Mouse (Mus musculus) urinary bladder, adult 2 months (tissue): ENCODE data around the gene Hoxa4. TPM values are rescaled to one million over a fixed set of nuclear protein-coding genes. Genes with fewer than 3 reads are reported as not detected.
A peak's percentile ranks its signal among the peaks of the same experiment; 100 is the strongest.

Experiments used
- DNase-seq: peaks from one replicate; pipeline ENCODE4 v3.0.0; 2022; ENCODE audit warnings: low spot score
- polyA plus RNA-seq: library from polyadenylated mRNA; depleted of rRNA; stranded (reverse); fragments of >200 nt; gene quantifications from 2 replicates; pipeline ENCODE4 v1.2.3, GENCODE M21; 2012

Gene Hoxa4
- polyA plus RNA-seq, 1 experiment, result 0.61 TPM

DNA sequence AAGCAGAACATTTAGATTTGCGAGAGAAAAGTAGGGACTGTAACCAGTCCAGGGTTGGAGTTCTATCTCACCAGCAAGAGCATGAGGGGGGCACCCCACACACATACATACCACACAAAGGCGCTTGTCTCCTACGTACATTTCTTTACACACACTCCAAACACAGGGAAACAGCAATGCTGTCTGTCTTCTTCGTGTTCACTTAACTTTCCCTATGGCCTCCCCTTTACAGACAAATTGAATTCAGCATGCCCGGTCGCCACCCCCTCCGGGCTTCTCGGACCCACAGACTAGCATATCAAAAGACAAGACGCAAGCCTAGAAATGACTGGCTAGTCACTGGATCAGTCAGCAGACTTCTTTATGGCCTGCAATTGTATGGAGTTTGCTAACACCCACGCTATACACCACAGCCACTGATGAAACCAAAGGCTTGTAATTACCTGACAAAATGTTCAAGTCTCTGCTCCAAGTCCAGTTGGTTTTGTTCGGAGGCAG is 11.3 kb downstream of the Hoxa4 start:
- no peak for DNase-seq

- no peak for DNase-seq
These were observed 11.9 kb downstream of the Hoxa4 start for GRCm38 (mm10) chr6:52179690-52180089.

DNA sequence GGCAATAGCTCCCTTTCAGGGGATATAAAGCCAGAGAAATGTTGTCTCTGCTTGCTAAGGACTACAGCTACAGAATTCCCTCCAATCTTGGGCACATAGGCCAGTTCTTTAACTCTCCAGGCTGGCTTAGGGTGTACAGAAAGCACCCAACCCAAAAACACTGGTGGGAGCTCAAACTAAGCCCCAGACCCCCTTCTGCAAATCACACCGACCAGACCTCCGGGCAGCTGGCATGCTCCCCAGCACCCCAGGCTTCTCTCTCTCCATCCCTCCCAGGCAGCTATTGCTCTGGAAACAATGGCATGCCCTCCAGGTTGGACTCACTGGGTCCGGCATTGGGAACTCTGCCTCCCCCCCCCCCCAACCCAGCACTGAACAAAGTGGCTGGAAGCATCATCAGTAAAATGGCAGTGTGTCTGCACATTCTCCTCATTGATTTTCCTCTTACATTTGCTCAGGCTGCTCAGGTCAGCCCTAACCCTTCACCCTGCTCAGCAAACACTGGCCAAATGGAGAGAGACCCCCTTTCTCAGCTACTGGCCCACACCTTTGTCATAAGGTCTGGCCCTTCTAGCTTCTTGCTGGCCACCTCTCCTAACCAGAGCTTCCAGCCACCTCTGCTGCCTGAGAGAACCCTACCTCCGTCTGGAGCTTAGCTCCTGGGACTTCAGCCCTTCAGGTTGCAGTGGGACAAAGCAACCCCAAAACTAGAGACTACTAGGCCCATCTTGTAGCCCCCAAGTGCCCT is 12.5 kb downstream of the Hoxa4 start:
- DNase-seq, result no peak

GRCm38 (mm10) chr6:52177806-52178205 is 13.7 kb downstream of the Hoxa4 start:
- DNase-seq, result no peak

DNA sequence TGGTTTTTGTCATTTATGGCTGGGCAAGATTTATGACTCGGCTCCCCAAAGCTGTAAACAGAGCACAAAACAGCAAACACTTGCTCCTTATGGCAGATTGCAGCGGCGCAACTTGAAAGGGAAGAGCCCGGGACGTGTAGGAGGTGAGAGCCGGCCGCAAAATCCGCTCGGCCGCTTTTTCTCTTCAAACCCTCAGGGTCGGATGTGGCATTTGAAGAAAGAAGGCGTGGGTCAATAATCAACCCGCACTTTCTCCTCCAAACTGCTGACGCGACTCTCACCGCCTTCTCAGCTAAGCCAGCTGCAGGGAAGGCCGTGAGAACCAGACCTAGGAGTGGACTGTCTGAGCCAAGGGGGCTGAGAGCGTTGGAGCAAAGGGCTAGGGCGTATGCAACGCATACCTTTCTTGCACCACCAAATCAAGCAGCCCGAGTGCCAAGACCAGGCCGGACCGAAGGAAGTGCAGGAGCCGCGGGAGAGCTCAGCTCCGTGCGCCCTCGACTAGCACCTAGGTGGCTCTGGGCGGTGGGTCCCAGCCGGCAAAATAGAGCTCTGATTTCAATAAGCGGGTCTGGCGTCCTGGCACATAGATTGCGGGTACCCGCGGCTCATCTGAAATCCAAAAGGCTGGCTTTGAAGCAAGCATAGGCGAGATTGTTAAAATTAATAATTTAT is 14.4 kb downstream of the Hoxa4 start, which contains the start of gene 5730596B20Rik:
5730596B20Rik (plus strand) TSS at position 438 of the 675 bp plus-strand sequence.
- no peak for DNase-seq

DNA sequence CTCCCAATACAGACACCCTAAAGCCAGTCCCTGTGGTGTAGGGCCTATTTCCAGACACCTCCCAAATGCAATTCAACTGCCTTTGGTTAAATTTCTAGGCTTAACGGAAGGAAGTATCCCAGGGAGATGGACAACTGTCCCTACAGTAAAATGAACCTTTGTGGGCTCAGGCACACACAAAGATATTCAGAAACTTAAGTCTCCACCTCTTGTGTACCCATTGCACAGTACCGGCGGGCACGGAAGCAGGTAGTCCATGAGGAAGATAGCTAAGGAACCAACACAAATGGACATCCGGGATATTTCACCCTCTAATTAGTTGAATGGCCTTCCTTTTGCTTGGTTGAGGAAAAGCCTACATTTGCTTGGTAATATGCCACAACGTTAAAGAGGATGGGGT is 15.2 kb downstream of the Hoxa4 start:
- no peak for DNase-seq

DNA sequence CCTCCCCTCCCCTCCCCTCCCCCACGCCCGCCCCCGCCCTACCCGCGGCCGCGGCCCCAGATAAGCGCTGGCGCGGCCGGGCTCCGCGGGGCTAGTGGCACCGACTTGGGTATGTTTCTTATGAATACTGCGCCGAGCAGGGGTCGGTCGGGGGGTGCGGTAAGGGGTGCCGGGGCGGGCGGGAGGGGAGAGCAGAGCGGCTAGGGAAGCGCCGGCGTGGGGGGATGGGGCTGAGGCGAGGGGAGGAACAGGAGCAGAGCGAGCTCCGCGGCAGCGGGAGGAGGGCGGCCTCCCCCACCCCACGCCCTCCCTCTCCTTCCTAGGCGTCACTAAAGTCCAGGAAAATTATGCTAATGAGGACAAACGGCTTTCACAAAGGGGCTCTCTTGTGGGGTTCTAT is 15.7 kb downstream of the Hoxa4 start:
- no peak for DNase-seq

GRCm38 (mm10) chr6:52174968-52175751 is 16.4 kb downstream of the Hoxa4 start:
- no peak for DNase-seq

DNA sequence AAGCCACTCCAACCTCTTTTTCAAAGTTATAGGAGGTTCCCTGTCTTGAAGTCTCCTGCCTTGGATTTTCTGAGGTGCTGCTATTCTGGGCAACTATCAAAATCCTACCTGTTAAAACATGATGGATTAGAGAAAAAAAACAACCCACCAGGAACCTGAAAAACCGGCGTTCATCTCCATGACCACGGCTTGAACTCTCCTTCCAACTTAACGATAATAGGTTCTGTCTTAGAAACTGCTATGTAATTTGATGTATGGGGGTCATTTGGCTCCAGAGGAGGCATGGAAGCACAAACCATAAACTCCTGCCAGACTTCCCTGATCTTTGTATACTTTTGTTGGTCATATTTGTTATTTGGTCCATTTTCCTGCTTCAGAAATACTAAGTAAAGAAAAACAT is 17.9 kb downstream of the Hoxa4 start:
- no peak for DNase-seq

- peak; percentile 61 for DNase-seq
These were observed 19.1 kb downstream of the Hoxa4 start for GRCm38 (mm10) chr6:52172501-52172900.

DNA sequence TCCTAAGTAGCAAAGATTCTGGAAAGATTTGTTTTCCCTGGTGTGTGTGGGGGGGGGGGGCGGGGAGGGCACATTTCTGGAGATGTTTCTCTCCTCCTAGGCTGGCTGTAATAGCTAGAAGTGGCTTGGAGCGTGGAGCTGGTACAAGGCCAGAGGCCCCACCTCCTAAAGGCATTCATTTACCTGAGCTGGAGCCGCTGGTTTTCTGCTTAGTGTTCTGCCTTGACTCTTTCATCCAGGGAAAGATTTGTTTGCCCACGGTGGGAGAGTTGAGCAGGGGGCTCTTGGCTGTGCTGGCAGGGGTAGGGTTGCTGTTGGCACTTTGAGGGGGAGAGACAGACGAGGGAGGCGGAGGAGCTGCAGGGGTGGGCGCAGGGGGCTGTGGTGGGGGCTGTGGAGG is 19.6 kb downstream of the Hoxa4 start:
- DNase-seq, result no peak

GRCm38 (mm10) chr6:52171331-52171730 is 20.2 kb downstream of the Hoxa4 start:
- DNase-seq, result no peak

- no peak for DNase-seq
These were observed 20.7 kb downstream of the Hoxa4 start for GRCm38 (mm10) chr6:52170898-52171223.

DNA sequence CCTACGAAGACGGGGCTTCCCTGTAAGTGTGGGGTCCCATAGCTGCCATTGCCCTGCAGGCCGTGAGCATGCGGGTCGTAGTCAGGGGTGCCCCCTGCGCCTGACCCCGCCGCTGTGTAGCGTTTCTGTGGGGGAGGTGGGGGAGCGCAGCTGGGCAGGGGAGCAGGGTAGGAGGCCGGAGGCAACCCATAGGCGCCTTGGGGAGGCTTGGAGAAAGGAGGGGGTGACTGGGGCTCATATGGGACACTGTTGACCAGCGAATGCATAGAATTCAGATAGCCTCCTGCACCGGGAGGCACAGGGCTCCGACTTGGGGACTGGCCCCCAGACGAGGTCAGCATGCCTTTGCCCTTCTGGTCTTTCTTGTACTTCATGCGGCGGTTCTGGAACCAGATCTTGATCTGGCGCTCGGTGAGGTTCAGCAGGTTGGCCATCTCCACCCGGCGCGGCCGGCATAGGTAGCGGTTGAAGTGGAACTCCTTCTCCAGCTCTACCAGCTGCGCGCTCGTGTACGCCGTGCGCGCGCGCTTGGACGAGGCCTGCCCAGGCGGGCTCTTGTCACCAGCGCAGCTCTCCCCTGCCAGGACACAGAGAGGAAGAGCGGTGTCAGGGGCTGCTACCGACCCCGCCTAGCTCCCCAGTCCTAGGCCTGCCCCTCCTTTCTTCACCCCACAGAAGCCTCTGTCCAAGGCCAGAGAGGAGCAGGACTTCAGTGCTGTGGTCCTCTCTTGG is 21.2 kb downstream of the Hoxa4 start:
- DNase-seq, result no peak

DNA sequence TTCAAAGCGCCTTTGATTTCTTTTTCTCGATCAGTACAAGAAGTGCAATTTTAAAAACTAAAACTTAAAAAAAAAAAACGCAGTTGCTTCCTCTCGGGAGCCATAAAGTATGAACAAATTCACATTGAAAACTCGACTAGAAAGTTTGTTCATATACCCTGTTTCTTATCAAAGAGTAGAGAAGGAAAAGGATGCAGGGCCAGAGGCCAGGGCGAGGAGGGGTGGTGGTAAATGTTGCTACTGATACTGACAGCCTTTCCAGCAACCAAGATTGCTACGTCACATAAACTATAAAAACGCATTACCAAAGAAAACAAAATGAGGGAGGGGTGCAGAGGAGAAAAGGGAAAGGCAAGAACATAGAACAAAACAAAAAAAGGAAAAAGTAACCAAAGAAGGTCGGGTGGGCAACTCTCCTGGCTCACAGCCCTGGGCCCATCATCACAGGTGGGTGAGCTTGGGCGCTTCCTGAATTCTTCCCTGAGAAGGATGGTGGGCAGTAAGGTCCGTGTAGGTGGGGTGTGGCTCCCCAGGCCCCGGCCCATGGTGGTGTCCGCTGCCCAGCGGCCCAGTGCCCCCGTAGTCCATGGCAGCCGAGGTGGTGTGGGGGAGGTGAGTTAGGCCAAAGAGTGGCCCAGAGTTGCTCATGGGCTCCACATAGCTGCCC is 21.9 kb downstream of the Hoxa4 start:
- no peak for DNase-seq

DNA sequence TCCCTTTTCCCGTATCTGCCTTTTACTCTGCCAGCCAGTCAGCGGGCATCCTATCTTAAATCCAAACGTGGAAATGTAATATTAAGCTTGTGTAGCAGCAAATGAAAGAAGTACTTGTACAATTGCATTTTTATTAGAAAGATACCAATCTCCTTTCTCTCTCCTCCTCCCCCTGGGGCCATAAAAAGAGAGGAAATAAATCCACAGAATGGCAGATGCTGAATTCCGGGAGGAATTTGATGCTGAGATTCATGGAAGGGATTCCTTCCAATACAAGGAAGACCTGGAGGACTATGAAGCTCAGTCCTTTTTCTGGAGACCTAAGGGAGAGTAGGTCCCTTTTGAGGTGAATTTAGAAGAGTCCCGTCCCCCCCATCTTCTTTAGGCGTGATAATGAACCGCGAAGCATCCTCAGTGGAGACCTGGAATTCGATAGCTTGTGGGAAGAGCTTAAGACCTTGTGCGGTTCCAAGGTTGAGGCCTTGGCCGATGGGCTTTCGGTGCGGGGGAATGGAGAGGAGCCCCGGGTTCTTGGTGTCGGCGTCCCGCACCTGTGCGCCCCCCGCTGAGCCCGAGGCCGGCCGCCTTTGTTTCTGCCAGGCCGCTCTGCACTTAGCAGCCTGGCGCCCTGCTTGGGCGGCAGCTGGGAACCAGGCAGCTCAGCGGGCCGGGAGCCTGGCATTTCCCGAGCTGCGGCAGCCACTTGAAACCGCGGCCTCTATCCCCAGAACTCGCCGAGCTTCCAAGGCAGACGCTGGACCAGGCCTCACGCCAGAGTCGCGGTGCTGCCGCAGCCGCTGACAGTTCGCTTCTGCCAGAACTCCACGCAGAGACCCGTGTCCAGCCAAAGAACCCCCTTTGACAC is 23.1 kb downstream of the Hoxa4 start:
- DNase-seq, result no peak

DNA sequence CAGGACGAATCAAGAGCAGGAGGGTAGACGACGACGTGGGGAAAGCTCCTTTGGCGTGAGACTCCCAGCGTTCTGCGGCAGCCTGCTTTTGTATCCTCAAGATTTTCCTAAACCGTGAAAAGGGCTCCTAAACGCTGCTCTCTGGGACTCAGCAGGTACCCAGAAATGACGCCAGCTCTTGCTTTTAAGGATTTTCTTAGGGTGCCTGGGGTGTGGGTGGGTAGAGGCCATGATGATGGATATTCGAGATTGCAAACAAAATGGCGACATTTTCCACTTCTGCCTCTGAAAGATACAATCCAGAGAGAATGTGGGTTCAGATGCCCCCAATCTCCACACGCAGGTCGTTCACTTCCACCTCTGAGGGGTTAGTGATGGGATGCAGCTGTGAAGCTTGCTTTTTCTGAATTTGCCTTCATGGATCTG is 23.8 kb downstream of the Hoxa4 start:
- no peak for DNase-seq

DNA sequence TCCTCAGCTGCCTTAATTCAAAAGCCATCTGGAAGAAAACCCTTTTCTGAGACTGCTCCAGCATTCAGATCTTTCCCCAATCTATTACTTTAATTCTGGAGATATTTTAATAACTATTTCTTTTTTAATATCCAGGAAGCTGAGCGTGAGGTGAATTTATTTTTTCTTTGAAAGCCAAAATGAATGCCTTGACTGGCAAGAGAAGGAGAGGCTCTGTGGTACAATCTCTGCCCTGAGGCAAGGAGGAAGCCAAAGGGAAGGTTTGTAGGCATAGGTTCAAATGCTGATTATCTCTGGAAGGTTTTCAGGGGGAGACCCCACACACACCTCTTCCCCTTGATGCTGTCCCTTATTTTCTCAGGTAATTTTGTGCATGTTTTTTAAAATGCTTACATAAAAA is 24.4 kb downstream of the Hoxa4 start:
- DNase-seq, result no peak

DNA sequence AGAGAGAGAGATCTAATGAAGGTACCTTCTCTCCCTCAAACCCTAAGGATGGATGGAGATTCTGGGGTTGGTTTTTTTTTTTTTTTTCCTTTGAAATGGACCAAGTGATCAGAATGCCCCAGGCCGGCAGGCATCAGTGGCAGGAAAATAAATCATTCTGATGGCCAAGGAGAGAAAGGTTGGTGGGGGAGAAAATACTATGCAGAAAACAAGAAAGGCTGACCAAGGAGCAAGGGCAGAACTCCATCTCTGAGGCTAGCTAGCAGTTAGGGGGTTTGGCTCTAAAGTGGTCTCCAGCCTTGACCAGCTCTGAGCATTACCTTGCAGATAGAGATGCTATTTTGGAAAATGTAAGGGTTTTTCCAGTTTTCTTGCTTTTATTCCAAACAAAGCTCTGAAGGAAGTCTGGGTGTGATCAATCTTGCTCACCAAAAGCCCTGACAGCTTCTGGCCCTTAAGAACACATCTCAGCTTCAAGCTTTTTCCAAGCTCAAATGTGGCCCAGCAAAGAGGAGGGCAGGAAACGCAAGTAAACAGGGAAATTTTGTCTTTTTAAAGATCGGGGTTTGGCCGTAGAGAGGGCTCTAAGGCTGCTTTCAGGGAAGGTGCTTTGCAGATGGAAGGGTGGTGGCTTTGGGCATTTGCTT is 25.0 kb downstream of the Hoxa4 start:
- no peak for DNase-seq
